Mouse (Mus musculus) left cerebral cortex, postnatal 25 days (tissue): ENCODE measurements around the gene Olfr1105. TPM values are rescaled to one million over a fixed set of nuclear protein-coding genes. Genes with fewer than 3 reads are reported as not detected.

Experiments
- DNase-seq, 2 experiments: peaks; one replicate each; pipeline ENCODE4 v3.0.0; 2022; ENCODE audit warnings: low spot score in 2 of 2, mixed read lengths in 1 of 2
- intact Hi-C: fragments of 180-260 bp; cut with DNase I; formaldehyde crosslinking; loops from one replicate; pipeline ENCODE4 v1.15.1; 2025
- total RNA-seq, 2 experiments: library from RNA; stranded (reverse); gene quantifications; 2 replicates each; pipeline ENCODE4 v1.2.3; 2021

The Olfr1105 gene
- not detected for total RNA-seq

DNA sequence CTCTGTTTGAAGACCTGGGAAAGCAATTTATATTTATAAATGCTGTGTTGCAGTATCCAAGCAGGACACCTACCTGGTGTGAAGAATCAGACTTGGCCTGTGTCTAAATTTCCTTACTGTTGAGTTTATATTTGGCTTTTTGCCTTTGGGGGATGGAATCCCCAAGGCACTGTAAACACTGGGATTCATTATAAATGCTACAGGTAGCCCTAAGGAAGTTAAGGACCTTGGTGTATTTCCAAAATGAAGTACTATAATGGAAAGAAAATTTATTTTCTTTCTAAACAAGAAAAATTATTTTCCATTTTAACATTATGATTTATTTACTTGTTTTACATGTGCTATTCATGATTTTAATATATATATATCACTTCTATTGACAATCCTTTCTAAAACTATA, at the start of gene Olfr1105:
Gene Olfr1105 (minus strand): TSS at position 101 of the 400 bp plus-strand sequence.
- intact Hi-C loops: no loop called here
- no peak for DNase-seq

DNA sequence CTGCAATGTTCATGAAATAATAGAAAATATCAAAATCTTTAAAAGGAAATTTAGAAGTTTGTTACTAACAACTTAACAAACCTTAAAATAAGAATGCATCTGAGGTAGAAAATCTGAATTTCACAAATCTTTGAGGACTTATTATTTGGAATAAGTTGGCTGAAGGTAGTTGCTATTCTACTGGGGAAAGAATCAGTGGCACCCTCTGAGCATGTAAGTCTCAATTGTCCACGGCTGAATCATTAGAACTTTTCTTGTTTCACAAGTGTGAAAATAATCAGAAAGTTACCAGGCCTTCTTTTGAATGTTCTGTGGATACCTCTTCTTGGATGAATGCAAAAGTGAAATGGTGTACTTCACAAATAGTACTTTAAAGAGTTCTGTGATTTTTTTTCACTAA, 39.4 kb upstream of the Olfr1105 start, which contains the start of gene Olfr1107:
Gene Olfr1107 (minus strand): TSS at position 101 of the 400 bp plus-strand sequence.
- intact Hi-C loops: no loop called here
- no peak for DNase-seq

DNA sequence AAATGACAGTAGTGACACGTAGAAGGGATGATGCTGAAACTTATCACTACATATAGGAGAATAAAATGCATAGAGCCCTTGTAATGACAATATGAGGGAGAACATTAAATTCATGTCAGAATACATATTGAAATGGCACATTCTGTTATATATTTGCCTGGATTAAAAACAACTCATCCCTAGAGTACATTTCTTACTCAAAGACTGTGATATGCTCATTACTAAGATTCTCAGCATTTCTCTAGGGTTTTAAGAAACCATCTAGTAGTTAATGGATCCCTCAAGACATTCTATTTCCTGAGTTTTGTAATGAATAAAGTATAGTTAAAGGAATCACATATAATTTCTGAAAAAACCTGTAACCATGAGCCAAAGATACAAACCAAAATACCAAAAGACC, 15.8 kb upstream of the Olfr1105 start, which contains the start of gene Olfr1106:
Gene Olfr1106 (minus strand): TSS at position 101 of the 400 bp plus-strand sequence.
- no peak for DNase-seq
- intact Hi-C loops: no loop called here

DNA sequence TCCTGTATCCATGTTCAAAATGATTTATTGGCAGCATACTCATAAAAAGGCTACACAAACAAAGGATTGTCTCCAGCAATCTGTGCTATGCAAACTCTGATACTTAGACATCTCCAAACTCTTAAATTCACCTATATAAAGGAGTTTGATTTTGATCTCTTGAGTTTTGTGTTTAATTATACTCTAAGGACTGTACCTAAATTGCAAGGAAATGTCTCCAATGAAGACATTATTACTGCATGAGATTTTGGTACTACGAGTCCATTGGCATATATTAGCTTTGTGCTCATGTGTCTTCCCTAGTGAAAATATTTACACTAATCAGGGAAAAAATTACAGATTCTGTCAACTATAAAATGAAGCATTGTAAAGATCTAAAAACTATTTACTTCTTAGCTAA, 9.4 kb downstream of the Olfr1105 start, which contains the start of gene Olfr1104:
Gene Olfr1104 (minus strand): TSS at position 101 of the 400 bp plus-strand sequence.
- intact Hi-C loops: no loop called here
- no peak for DNase-seq

DNA sequence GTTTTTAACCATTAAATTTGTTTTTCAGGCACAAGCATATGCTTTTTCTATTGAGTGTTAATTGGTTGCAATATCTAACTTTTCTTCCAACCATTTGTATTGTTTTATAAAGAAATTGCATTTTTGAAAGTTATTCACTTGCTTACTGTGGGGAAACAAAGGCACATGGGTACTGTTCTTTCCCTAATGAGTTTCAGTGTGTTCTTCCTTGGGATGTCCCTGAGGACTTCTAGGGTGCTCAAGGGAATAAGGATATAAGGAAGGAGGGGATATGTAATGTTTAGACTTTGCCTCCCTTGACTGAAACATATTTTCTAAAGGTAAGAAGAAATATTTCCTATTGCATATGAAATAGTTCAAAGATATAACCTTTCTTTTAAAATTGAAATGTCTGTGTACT, 38.2 kb downstream of the Olfr1105 start, which contains the start of gene Olfr1102:
Gene Olfr1102 (plus strand): TSS at position 301 of the 400 bp plus-strand sequence.
- intact Hi-C loops: no loop called here
- no peak for DNase-seq

DNA sequence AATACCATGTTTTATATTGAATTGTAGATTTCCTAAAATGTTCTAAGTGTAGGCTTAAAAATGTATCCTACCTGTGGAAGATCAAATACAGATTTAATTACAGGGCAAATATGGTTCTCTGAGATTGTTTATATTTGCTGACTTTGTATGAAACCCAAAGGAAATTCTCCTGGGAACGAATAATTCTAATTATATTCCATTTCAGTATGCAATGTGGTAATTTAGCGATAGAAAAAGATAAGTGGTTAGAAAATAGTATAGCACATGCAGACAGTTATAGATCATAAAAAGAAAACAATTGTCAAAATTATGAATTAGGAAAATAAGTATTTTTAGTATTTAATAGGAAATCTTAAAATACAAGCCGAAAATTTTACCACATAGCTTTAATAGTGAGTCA, 45.2 kb downstream of the Olfr1105 start, which contains the start of gene Olfr1101:
Gene Olfr1101 (minus strand): TSS at position 101 of the 400 bp plus-strand sequence.
- intact Hi-C loops: no loop called here
- no peak for DNase-seq

Other genes with a start within 250 kb of the Olfr1105 start
- gene Olfr141, start 226.5 kb downstream of the Olfr1105 start, total RNA-seq: not detected
- not detected for gene Olfr1094, start 211.9 kb downstream of the Olfr1105 start, total RNA-seq
- not detected for gene Olfr1095, start 184.8 kb downstream of the Olfr1105 start, total RNA-seq
- gene Gm13723, start 161.7 kb downstream of the Olfr1105 start, total RNA-seq: not detected
- not detected for gene Olfr1097, start 144.3 kb downstream of the Olfr1105 start, total RNA-seq
- not detected for gene Olfr1098, start 112.0 kb downstream of the Olfr1105 start, total RNA-seq
- not detected for gene Olfr1099, start 75.8 kb downstream of the Olfr1105 start, total RNA-seq
- gene Olfr1100, start 56.6 kb downstream of the Olfr1105 start, total RNA-seq: not detected
- gene Olfr1101, start 45.3 kb downstream of the Olfr1105 start, total RNA-seq: not detected
- gene Olfr1102, start 38.1 kb downstream of the Olfr1105 start, total RNA-seq: not detected
- gene Olfr1104, start 9.5 kb downstream of the Olfr1105 start, total RNA-seq: not detected
- not detected for gene Olfr1106, start 15.7 kb upstream of the Olfr1105 start, total RNA-seq
- not detected for gene Olfr1107, start 39.3 kb upstream of the Olfr1105 start, total RNA-seq
- not detected for gene Olfr1109, start 59.5 kb upstream of the Olfr1105 start, total RNA-seq
- not detected for gene Olfr259, start 78.0 kb upstream of the Olfr1105 start, total RNA-seq
- not detected for gene Olfr1110, start 103.8 kb upstream of the Olfr1105 start, total RNA-seq
- gene Olfr1111, start 116.1 kb upstream of the Olfr1105 start, total RNA-seq: not detected
- gene Olfr1112, start 151.3 kb upstream of the Olfr1105 start, total RNA-seq: not detected
- not detected for gene Olfr1113, start 172.4 kb upstream of the Olfr1105 start, total RNA-seq
- not detected for gene Olfr1115, start 211.5 kb upstream of the Olfr1105 start, total RNA-seq
- not detected for gene Olfr1116, start 231.0 kb upstream of the Olfr1105 start, total RNA-seq